Mouse (Mus musculus): ENCODE results near the gene Kcnh1.

Kcnh1 gene

DNA sequence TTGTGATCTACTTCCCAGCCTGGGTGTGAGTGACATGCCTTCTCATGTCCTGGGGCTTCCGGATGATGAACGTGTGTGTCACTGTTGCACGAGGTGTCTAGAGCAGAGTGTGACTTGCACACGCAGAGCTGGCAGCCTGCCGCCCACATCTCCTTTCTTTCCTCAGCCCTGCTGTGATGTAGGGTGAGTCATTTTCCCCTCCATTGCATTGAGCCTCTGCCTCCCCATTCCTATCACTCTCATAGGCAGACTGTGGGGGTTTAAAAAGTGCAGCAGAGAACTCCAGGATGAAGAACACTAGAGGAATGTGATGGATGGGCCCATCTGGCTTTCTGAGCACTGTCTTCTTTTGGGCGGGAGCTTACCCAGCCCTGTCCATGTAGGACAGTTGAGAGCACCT lies 76.4 kb downstream of the Kcnh1 start:
- DNase-seq (ENCODE audit: extremely low read depth, low read depth, low spot score) = no peak

DNA sequence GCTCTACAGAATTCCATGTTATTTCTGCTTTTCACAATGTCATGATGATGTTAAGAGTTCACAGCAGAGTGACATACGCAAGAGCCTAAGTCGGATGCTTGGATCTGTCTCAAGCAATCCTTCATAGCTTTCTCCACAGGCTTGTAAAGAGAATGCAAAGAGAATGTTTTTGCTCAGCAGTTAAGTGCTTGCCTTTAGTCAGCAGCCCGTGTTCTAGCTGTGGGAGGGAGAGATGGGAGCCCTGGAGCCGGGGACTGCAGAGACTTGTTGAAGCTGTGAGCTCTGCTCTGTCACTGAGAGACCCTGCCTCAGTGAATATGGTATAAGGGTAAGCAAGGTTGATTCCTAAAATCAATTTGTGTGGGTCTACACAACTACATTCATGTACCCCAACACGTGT lies 78.3 kb downstream of the Kcnh1 start:
- DNase-seq (ENCODE audit: extremely low read depth, low read depth, low spot score) = no peak

DNA sequence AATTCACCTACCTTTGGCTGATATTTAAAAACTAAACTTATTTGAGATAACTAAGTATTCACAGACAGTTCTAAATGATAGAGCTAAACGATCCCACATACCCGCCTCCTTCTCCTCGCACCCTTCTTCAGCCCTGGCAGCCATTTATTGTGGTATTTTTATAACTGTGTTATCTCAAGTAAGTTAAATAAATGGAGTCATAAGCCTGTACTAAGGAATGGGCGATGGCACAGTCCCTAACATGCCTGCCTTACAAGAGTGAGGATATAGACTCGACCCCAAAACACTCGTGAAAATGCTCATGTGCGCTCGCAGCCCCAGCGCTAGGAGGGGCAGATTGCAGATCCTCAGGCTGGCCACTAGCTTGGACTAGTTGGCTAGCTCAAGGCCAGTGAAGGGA lies 79.3 kb downstream of the Kcnh1 start:
- no peak for DNase-seq (ENCODE audit: extremely low read depth, low read depth, low spot score)

DNA sequence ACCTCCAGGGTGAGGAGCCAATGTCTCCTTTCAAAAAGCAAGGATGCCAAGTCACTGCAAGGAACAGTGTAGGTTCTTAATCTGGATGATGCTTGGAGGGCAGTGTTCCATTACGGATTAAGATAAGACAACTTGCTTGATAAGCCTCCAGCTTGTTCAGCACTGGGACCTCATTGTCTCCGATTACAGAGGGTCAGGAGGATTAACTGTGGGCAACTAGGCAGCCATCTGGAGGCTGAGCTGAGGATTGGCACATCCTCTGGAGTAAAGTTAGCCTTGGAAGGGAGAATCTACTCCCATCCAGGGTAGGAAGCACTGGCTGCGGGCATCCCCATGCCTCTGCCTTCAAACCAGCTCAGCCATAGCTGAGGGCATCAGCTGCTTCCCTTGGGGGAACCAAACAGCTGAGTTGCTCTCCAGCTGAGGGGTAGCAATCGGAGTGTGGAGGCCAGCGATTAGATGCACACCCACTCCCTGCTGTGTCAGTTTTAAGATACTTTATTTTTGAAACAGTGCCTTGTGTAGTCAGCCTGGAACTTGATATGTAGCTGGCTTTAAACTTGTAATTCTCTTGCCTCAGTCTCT lies 87.3 kb downstream of the Kcnh1 start:
- no peak for DNase-seq (ENCODE audit: extremely low read depth, low read depth, low spot score)

DNA sequence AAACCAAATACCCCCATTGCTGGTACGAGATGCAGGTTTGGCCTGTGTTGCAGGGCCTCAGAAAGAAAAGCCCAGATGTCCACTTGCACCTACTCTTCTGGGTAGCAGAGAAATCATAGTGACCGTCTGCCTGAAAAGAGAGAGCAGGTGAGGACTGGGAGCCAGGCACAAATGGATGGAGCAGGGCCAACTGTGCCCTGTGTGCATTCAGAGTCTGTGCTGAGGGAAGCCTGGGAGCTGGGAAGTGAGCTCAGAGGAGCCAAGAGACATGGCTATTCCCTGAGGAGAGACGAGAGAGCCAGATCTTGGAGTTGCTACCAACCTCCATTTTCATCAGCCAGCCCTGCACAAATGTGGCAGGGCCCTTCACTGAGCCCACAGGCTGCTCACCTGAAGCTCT lies 93.8 kb downstream of the Kcnh1 start:
- DNase-seq (ENCODE audit: extremely low read depth, low read depth, low spot score) = no peak

DNA sequence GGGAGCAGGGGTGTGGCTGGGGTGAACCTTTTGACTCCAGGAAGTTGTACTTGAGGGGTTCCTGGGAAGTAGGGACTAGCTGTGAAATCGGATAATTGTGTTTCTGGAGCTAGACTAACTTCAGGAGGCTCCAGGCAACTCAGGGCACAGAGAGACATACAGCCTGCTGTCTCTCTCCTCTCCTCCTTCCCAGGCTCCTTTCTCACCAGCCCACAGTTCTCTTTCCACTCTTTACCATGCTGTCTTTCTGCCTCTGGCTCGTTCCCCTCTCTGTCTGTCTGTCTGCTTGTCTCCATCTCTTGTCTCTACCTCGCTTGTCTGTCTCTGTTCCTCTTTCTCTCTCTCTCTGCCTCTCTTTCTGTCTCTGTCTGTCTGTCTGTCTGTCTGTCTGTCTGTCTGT lies 94.4 kb downstream of the Kcnh1 start:
- no peak for DNase-seq (ENCODE audit: extremely low read depth, low read depth, low spot score)

DNA sequence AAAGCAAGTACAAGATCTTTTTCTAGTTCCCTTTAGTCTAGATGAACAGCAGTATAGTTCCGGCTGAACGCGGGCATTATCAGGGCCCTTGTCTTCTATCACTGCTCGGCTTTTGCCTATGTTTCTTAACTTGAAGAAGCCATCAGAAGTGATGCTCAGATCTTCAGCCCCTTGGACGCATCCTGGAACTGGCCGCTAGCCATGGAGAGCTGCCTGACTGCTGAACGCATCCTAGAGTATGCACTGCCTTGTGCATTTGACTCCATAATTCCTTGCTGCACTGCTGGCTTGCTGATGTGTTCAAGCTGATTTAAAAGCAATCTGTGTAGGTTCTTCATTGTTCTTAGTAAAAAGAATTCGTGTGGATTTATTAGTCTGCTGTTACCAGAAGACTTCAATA lies 97.9 kb downstream of the Kcnh1 start:
- DNase-seq (ENCODE audit: extremely low read depth, low read depth, low spot score) = no peak

DNA sequence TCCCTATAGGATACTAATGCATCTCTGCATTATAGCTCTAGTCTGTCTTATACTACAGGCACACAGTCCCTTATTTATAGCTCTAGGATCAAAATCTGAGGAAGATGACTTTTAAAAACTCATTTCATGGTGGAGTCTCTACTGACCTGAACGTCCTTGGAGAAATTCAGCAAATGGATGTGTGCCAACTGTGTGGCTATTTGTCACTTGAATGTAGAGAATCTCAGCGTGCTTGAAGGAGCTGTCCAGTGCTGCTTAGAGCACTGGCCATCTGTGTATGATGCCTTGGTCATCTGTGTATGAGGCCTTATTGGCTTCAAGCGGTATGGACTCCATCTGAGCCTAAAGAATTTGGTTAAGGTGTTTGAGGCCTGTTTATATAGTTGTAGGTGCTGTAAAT lies 100.7 kb downstream of the Kcnh1 start:
- no peak for DNase-seq (ENCODE audit: extremely low read depth, low read depth, low spot score)

DNA sequence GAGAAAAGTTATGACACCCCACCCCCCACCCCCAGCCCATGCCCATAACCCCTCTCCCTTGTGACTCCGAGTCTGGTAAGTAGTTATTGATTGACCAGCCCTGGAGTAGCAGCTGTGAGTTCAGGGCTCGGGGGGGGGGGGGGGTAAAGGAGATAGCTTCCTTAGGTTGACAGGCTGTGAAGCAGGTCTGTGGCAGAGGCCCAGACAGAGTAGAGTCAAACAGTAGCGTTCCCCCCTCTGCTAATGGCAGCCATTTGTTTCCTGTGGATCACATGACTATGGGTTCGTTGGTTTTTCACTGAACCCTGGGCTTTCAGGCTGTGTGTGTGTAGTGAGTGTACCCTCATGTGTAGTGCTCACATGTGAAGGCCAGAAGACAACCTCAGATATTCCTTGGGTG lies 102.8 kb downstream of the Kcnh1 start:
- DNase-seq (ENCODE audit: extremely low read depth, low read depth, low spot score) = no peak

DNA sequence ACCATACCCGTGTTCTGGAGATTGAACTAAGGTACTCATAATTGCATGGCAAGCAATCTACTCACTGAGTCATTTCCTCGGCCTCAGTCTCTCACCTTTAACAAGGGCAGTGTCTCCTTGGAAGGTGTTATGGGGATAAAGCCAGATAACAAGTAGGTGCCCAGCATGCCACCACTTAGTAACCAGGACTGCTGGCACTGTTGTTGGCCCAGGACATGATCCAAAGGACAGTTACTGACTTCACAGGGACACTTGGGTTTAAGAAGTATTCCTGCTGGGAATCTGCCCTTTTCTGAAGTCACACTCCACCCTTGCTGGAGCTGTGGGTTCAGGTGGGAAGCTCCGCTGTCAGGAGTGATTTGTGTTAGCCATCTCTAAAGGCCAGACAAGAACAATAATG lies 103.3 kb downstream of the Kcnh1 start:
- no peak for DNase-seq (ENCODE audit: extremely low read depth, low read depth, low spot score)

DNA sequence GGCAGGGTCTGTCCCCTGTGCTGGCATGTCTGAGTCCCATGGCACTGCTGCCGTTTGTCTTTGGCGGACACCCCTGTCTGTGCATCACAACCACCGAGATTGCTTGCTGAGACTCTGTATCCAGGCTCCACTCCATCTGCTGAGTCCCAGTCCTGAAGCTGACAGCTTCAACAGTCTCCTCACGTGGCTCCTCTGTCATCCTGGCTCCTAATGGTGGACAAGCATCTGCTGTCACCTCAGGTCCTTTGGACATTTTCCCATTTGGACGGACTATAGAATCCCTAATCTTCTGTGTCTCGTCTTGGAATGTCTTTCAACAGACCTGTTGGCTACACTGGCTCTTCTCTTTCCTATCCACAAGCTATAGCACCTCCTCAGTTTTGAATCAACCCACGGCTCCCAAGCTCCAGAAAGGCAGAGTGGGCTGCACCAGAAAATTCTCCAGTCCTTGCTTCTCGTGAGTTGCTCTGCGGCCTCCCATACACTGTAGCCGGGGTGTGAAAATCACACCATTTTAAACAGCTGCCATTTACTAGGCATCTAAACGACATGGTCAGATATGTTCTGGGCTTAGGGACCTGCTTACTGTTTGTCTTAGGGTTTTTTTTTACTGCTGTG lies 104.8 kb downstream of the Kcnh1 start:
- DNase-seq (ENCODE audit: extremely low read depth, low read depth, low spot score) = no peak

DNA sequence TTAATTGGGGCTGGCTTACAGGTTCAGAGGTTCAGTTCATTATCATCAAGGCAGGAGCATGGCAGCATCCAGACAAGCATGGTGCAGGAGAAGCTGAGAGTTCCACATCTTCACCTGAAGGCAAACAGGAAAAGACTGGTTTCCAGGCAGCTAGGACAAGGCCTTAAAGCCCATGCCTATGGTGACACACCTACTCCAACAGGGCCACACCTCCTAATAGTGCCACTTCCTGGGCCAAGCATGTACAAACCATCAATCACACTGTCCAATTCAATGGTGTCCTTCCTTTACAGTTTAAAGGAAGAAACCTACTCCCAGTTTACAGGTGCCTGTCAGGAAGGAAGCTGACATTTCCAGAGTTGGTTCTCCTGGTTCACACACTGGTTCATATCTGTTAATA lies 105.3 kb downstream of the Kcnh1 start:
- DNase-seq (ENCODE audit: extremely low read depth, low read depth, low spot score) = no peak

DNA sequence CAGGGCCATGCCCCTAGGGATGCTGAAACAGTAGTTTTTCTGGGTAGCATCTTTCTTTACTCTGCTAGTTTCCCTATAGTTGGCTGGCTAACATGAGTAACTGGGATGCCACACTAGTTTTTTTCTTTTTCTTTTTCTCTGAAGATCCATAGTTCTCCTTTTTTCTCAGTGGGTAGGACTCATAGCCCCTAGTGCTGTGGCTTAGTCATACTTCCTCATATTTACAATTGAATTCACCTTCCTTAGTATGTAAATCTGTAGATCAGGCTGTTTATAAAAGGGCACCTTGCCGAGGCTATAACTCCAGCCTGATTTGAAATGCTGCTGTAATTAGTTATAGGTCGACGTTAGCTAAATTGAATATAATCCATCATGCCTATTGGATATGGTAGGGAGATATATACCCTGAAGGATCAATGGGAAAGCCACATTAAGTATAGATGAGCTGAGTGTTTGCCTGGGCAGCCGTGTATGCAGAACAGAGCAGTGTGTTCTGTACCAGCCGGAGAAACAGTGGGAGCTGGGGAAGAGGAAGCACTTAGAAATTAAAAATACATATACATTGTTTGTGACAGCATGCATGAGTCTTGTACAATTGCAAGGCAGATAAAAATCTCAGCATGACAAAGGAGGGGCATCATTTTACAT lies 107.0 kb downstream of the Kcnh1 start:
- DNase-seq (ENCODE audit: extremely low read depth, low read depth, low spot score) = no peak

DNA sequence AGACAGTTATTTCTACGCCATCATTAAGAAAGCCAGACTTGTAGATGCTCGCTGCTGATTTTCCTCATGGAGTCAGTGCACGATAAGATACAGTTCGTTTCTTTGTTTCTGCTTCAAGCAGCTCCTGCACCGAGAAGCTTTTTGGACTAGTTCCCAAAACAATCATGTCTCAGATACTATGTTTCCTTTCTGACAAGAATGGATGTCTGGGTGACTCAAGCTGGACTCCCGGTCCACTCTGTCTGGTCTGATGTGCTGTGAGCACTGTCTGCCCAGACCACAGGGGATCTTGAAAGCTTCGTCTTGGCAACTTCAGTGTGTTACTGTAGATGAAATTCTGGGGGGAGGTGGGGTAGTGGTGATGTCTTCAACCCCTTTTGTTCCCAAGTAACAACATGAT lies 109.8 kb downstream of the Kcnh1 start:
- no peak for DNase-seq (ENCODE audit: extremely low read depth, low read depth, low spot score)

DNA sequence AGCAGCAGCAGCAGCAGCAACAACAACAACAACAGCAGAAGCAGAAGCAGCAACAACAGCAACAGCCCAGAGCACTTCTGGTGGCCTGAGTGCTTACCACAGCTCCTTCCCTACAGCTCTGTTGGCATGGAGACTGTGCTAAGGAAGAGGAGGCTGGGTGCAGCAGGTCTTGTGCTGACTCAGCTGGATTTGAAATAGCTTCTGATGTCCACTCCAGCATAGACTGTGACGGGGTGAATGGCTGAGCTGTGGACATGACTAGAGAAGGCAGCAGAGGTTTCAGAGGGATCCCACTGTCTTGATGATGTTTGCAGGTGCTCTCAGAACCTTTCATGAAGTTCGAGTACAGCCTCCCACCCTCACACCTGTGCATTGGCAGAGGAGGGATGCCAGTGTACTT lies 113.0 kb downstream of the Kcnh1 start:
- no peak for DNase-seq (ENCODE audit: extremely low read depth, low read depth, low spot score)

DNA sequence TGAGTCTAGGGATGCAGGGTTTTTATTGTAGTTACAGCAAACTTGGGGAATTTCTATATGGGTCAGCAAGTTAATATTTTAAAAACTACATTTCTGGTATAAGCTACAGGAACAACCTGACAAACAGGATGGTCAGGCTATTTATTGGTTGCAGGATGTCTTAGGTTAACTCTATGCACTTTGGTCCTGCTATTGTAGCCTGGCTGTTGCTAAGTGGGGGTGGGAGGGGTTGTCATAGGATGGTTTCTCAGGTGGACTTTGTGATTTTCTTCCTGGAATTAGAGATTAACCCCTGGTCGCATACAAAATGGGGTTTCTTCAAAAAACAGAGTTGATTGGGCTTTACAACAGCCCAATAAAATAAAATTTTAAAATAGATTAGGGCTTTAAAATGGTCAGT lies 114.6 kb downstream of the Kcnh1 start:
- no peak for DNase-seq (ENCODE audit: extremely low read depth, low read depth, low spot score)

DNA sequence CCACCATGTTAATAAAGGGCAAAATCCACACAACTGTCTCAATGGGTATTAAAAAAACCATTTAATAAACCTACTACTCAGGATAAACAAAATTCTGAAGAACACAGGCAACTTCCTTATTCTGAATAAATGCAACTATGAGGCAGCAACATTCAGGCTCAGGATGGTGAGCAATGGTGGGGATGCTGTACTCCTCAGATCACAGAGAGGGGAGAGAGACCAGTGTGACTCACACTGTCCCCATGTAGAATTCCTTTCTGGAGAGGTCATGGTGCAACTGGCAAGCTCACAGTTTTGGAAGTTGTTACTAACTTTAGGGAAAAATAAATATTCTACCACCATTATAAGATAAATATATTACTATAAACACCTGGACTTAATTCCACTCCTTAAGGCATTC lies 116.5 kb downstream of the Kcnh1 start:
- no peak for DNase-seq (ENCODE audit: extremely low read depth, low read depth, low spot score)

DNA sequence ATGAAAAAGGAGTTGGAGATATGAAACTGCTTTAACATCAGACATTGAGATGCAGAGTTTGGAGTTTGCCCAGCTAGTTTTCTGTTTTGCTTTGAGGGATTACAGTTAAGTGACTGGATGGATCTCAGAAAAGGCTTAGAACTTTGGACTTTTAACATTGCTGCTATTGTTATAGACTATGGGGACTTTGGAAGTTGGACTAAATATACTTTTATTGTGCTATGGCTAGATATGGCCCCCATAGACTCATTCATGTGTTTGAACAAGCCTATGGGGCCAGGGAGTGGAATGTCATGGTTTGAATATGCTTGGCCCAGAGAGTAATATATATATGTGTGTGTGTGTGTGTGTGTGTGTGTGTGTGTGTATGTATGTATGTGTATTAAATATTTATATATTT lies 120.7 kb downstream of the Kcnh1 start:
- DNase-seq (ENCODE audit: extremely low read depth, low read depth, low spot score) = no peak

DNA sequence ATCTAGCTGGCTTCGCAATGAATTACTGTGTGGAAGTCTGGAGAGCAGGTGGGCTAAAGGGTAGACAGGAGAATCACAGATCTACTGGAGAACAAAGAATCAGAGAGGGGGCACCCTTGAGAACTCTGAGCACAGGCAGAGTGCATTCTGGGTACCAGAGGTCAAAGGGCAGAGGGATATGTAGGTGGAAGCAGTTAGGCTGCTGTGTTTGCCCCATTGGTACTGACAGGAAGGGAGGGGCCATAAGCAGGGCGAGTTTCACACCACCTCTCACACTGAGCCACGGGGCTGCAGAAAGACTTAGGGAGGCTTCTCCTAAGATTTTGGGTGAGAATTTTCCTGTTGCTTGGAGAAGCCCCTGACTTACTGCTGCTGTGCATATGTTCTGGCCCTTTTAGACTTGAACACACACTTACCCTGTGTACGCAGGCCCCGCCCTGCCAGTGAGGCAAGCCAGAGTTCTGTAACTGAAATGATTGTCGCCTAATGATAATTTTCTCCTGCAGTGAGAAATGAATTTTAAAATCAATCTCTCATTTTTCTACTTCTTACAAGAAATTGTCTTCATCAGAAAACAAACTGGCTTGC lies 121.4 kb downstream of the Kcnh1 start:
- DNase-seq (ENCODE audit: extremely low read depth, low read depth, low spot score) = no peak

DNA sequence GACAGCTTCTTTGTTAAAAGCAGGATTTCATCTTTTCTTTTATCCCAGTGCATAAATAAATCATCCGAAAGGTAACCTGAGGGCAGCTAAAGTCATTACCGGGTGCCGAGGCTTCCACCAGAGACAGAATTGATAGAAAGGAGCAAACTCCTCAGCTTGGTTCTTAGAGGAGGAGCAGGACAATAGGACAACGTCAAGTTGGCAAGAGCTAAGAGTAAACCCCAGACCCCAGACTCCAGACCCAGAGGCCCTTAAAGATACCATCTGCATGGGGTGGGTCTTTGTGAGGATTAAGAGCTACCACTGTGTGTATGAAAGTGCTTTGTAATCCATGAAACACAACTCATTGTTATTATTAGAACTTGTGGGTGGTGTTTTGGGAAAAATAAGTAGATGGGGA lies 121.9 kb downstream of the Kcnh1 start:
- no peak for DNase-seq (ENCODE audit: extremely low read depth, low read depth, low spot score)

DNA sequence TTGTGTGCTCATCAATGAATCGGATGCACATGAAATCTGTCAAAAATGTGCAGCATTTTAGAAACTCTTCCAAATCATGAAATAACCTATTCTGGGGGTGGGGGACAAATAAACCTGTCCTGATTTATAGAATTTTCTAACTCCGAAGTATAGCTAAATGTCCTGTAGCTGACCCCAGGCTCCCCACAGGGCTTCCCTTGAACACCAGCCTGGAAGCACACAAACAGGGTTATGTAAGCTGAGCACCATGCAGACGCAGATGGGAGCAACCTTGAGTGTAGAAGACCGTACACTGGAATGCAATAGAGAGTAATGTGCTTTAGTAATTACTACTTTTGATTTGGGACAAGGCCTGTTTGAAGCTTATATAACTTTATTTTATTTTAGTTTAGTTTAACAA lies 122.4 kb downstream of the Kcnh1 start:
- DNase-seq (ENCODE audit: extremely low read depth, low read depth, low spot score) = no peak

DNA sequence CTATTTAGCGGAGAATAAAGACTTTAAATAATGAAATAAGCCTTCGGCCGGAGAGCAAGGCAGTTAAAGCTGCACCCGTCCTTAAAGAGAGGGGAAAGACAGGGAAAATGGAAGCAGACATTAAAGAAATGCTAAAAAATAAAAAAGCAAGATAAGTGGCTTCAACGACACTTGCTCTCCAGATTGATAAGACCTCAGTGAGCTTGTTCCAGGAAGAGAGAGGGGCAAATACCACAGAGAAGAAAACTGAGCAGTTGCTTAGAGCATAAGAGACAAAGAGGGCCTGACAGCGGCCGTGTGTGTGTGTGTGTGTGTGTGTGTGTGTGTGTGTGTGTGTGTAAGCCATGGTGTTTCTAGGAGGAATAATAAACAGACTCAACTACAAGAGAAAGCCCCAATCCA lies 123.0 kb downstream of the Kcnh1 start:
- no peak for DNase-seq (ENCODE audit: extremely low read depth, low read depth, low spot score)

DNA sequence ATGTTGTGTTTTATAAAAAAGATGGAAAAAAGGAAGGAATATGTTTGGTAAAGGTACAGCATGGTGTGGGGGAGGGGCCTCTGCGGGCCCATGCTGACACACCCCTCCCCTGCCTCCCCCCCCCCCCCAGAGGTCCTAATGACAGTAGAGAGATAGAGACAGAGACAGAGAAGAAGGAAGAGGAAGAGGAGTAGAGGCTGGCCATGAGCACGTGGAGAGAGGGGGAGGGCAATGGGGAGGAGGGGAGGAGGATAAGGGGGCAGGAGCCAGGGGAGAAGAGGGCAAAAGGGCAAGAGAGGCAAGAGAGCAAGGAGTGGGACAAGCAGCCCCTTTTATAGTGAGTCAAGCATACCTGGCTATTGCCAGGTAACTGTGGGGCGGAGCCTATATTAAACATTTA lies 123.5 kb downstream of the Kcnh1 start:
- no peak for DNase-seq (ENCODE audit: extremely low read depth, low read depth, low spot score)

Data from fat pad, adult 2 months (tissue).